Mouse (Mus musculus): Measurements from ENCODE around the gene Klhl32. TPM values are rescaled to one million over a fixed set of nuclear protein-coding genes. Genes with fewer than 3 reads are reported as not detected.

The Klhl32 gene
- polyA plus RNA-seq, 1 experiment, result not detected

GRCm38 (mm10) chr4:24574276-24574675 lies 276.6 kb downstream of the Klhl32 start:
- Histone ChIP-seq H3K4me3 (ENCODE audit: insufficient read depth, low read length) (no peak overlapping the region), H3K4me1 (ENCODE audit: control insufficient read depth, insufficient read depth, low read length) (0 out of 2 replicates have a peak, but pooled peaks cover 2% of the 10 kb centered on the region), H3K27ac (ENCODE audit: insufficient read depth, low read depth, low read length) (no peak overlapping the region)
- TF ChIP-seq POLR2A (IDR thresholded peaks at IDR 0.05; ENCODE audit: borderline replicate concordance, low read depth, low read length) (no peak), CTCF (IDR thresholded peaks at IDR 0.05; ENCODE audit: low read depth, low read length) (peak; percentile 92)

- Histone ChIP-seq H3K27ac (ENCODE audit: insufficient read depth, low read depth, low read length) (no peak overlapping the region), H3K4me1 (ENCODE audit: control insufficient read depth, insufficient read depth, low read length) (peaks cover 12% of the 10 kb centered on the region), H3K4me3 (ENCODE audit: insufficient read depth, low read length) (no peak overlapping the region)
- TF ChIP-seq CTCF (IDR thresholded peaks at IDR 0.05; ENCODE audit: low read depth, low read length), result no peak
- no peak for TF ChIP-seq POLR2A (IDR thresholded peaks at IDR 0.05; ENCODE audit: borderline replicate concordance, low read depth, low read length)
Measured at GRCm38 (mm10) chr4:24568989-24569556, 281.9 kb downstream of the Klhl32 start.

GRCm38 (mm10) chr4:24568026-24568425 lies 282.9 kb downstream of the Klhl32 start:
- no peak overlapping the region for H3K4me3 ChIP-seq (ENCODE audit: insufficient read depth, low read length)
- H3K4me1 ChIP-seq (ENCODE audit: control insufficient read depth, insufficient read depth, low read length), result peaks cover 12% of the 10 kb centered on the region
- H3K27ac ChIP-seq (ENCODE audit: insufficient read depth, low read depth, low read length), result 0 out of 2 replicates have a peak overlapping the region, but pooled peaks have one; percentile 4
- TF ChIP-seq CTCF (IDR thresholded peaks at IDR 0.05; ENCODE audit: low read depth, low read length) (no peak), POLR2A (IDR thresholded peaks at IDR 0.05; ENCODE audit: borderline replicate concordance, low read depth, low read length) (no peak)

Other genes with a start within 250 kb of the Klhl32 start
- 7.2 and 10.2 TPM in 2 replicates for gene Ndufaf4, start 47.0 kb upstream of the Klhl32 start, polyA plus RNA-seq (2012; ENCODE audit: insufficient read depth, insufficient read length, missing spikeins)
- gene Gpr63, start 115.3 kb upstream of the Klhl32 start, polyA plus RNA-seq (2012; ENCODE audit: insufficient read depth, insufficient read length, missing spikeins), result not detected in 2 replicates